Mouse (Mus musculus) hindbrain, embryonic 16.5 days (tissue): Measurements from ENCODE around the gene Slc11a1. TPM values are rescaled to one million over a fixed set of nuclear protein-coding genes. Genes with fewer than 3 reads are reported as not detected.
"Not testable (repeated sequence)": the region's sequence is repeated elsewhere in the genome, so short reads cannot be mapped to it uniquely, and the experiment has no call there.

Experiments used
- ATAC-seq: fragments of 200-750 bp; cut with Nextera tagmentation; 2 replicates; pipeline ENCODE4 v1.8.0; 2017; ENCODE audit warnings: moderate TSS enrichment, moderate library complexity
- H3K27ac ChIP-seq: fragments of 300-500 bp; sonication (generic); 2 replicates; pipeline ENCODE4 v1.5.1; 2014; ENCODE audit warnings: low read depth, mild to moderate bottlenecking, control low read depth, low read length, moderate library complexity
- H3K27me3 ChIP-seq: fragments of 300-500 bp; sonication (generic); replicated peaks from 2 replicates; pipeline ENCODE4 v1.6.1; 2014; ENCODE audit warnings: low read length; ENCODE audit not compliant: control insufficient read depth, insufficient read depth
- H3K36me3 ChIP-seq: fragments of 300-500 bp; sonication (generic); 2 replicates; pipeline ENCODE4 v1.6.1; 2014; ENCODE audit warnings: mild to moderate bottlenecking, low read length, moderate library complexity, mixed read lengths; ENCODE audit not compliant: control insufficient read depth, insufficient read depth
- H3K4me1 ChIP-seq: fragments of 300-500 bp; sonication (generic); 2 replicates; pipeline ENCODE4 v1.6.1; 2014; ENCODE audit warnings: low read depth, low read length; ENCODE audit not compliant: control insufficient read depth, insufficient read depth
- H3K4me2 ChIP-seq: fragments of 300-500 bp; sonication (generic); 2 replicates; pipeline ENCODE4 v1.6.1; 2014; ENCODE audit warnings: mild to moderate bottlenecking, low read length, control low read depth, moderate library complexity
- H3K4me3 ChIP-seq: fragments of 300-500 bp; sonication (generic); 2 replicates; pipeline ENCODE4 v1.5.1; 2014; ENCODE audit warnings: mild to moderate bottlenecking, low read length, control low read depth, moderate library complexity
- H3K9ac ChIP-seq: fragments of 300-500 bp; sonication (generic); 2 replicates; pipeline ENCODE4 v1.6.1; 2014; ENCODE audit warnings: low read depth, mild to moderate bottlenecking, control low read depth, low read length, moderate library complexity
- H3K9me3 ChIP-seq: fragments of 300-500 bp; sonication (generic); 2 replicates; pipeline ENCODE4 v1.6.1; 2014; ENCODE audit warnings: mild to moderate bottlenecking, low read length, moderate library complexity; ENCODE audit not compliant: control insufficient read depth
- WGBS: fragments of 180-500 bp; shearing (Covaris S2); extraction: QIAGEN DNeasy Blood & Tissue Kit; methylation state at CpG from one replicate; pipeline ENCODE4 v1.1.7; 2014; 5-methylcytosine and 5-hydroxymethylcytosine counted together
- polyA plus RNA-seq: library from polyadenylated mRNA; unstranded; fragments of >200 nt; fragmentation: Nextera tagmentation; extraction: Ambion mirVana; gene quantifications from 2 replicates; pipeline ENCODE4 v1.2.1, GENCODE M21; 2015

The Slc11a1 gene
- polyA plus RNA-seq, 1 experiment from 2014 or later, result 2.6 TPM

DNA sequence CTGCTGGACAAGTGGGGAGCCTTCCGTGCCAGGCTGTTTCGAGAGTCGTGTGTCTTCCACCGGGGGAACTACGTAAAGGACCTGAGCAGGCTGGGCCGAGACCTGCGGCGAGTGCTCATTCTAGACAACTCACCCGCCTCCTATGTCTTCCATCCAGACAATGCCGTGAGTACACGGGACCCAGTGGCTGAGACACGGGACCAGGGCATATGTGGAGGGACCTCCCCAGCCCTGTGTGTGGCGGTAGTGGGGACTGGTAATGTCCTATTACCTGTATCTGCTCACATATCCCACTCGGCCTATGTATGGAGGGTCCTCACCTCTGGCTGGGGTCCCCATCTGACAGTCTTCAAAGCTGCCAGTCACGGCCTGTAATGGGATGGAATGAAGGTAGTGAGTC, 19.9 kb downstream of the Slc11a1 start:
- H3K9me3 ChIP-seq, result no peaks in the 10 kb centered on the region
- peaks cover 18% of the 10 kb centered on the region for H3K4me1 ChIP-seq
- H3K4me3 ChIP-seq, result no peak overlapping the region
- 92% methylated on average over 15 of the region's 15 CpGs for WGBS
- H3K27me3 ChIP-seq, result peaks cover 3% of the 10 kb centered on the region; the same call in 1 of the 2 replicates
- H3K27ac ChIP-seq, result no peak overlapping the region
- no peak overlapping the region for H3K9ac ChIP-seq
- no peak for ATAC-seq
- no peak overlapping the region for H3K4me2 ChIP-seq
- peaks cover 7% of the 10 kb centered on the region for H3K36me3 ChIP-seq

DNA sequence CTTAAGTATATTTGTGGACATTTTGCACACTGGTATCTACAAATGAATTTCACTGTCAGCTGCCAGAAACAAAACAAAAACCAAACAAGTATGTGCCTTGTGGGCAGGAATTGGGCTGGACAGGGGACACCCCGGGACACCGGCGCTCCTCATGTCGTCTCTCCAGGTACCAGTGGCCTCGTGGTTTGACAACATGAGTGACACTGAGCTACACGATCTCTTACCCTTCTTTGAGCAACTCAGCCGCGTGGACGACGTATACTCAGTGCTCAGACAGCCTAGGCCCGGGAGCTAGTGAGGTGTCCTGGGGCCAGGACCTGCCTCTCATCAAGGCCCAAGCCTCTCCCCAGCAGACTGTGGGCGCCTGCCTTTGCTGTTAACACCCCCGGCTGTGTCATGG, 20.3 kb downstream of the Slc11a1 start:
- Histone ChIP-seq H3K4me2 (no peak overlapping the region), H3K4me1 (peaks cover 14% of the 10 kb centered on the region), H3K9me3 (no peaks in the 10 kb centered on the region), H3K9ac (no peak overlapping the region), H3K36me3 (peaks cover 7% of the 10 kb centered on the region), H3K27me3 (peaks cover 3% of the 10 kb centered on the region; the same call in 1 of the 2 replicates), H3K27ac (no peak overlapping the region), H3K4me3 (no peak overlapping the region)
- 89% methylated on average over 12 of the region's 13 CpGs for WGBS
- ATAC-seq, result no peak

DNA sequence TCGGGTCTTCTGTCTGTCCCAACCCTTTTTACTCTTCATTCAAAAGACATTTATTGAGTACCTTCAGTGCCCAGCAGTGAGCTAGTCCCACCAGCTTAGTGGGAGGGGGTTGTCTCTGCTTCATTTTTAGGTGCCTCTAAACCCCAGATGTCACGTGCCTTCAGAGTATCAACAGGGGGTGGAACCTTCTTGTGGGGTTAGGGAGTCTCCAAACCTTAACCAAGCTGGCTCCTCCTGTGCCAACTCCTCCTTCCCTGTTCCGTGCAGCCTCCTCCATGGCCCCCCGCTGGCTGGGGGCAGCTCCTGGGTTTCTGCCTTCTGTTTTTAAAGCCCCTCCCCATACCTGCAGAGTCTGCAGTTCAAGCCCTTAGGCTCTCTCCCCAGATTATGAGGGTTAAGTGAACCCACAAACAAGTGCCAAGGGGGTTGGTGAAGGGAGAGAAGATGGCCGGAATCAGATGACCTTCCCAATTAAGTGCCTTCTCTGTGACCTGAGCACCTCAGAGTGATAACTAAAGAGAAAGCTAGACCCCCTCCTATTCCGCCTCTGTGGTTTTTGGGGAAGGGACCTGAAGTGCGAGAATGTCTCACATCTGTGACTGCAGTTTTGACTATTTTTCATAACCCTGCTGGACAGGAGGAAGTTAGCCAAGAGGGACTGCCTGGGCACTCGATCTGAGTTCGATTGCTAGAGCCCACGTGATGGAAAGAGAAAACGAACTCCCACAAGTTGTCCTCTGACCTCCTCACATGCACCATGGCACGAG, 21.6 kb downstream of the Slc11a1 start:
- H3K27me3 ChIP-seq, H3K9me3 ChIP-seq, H3K36me3 ChIP-seq, ATAC-seq: not testable (repeated sequence)
- Histone ChIP-seq H3K4me2 (peak overlapping the region; percentile 92), H3K9ac (peak overlapping the region; percentile 63), H3K4me3 (peak overlapping the region; percentile 48), H3K4me1 (peaks cover 11% of the 10 kb centered on the region), H3K27ac (peak overlapping the region; percentile 40; the same call in 1 of the 2 replicates)
- WGBS, result 12% methylated on average over 11 of the region's 12 CpGs

DNA sequence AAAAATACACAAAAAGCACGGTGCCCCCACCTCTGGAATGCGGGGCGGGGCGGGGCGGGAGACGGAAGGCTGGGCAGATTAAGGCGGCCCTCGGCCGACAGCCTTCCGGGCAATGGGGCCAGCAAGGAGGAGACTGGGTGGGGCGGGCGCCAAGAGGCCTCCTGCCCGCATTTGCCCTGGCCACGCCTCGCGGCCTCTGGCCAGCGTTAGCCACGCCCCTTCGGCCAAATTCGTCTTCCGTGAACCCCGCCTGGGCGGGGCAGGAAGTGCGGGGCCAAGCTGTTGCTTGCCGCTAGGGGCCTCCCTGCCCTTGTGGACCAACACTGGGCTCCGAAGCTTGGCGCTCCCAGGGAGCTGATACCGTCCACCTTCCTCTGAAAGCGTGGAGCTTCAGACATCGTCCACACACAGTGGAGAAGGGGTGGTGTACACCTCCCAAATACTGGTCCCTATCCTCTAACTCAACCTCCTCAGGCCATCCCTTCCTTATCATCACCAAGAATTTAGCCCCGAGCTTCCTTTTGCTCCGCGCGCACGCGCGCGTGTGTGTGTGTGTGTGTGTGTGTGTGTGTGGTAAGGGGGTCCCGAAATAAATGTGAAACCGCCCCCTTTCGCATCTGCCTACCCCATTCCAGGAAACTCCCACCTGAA, 22.4 kb downstream of the Slc11a1 start:
- Histone ChIP-seq H3K36me3 (peaks cover 7% of the 10 kb centered on the region), H3K4me3 (peak overlapping the region; percentile 48), H3K27me3 (no peaks in the 10 kb centered on the region), H3K4me2 (peak overlapping the region; percentile 92), H3K9me3 (no peaks in the 10 kb centered on the region), H3K9ac (peak overlapping the region; percentile 63), H3K27ac (peak overlapping the region; percentile 69), H3K4me1 (peaks cover 7% of the 10 kb centered on the region)
- ATAC-seq, result peak; percentile 88
- WGBS, result under 1% methylated on average over 41 of the region's 41 CpGs

DNA sequence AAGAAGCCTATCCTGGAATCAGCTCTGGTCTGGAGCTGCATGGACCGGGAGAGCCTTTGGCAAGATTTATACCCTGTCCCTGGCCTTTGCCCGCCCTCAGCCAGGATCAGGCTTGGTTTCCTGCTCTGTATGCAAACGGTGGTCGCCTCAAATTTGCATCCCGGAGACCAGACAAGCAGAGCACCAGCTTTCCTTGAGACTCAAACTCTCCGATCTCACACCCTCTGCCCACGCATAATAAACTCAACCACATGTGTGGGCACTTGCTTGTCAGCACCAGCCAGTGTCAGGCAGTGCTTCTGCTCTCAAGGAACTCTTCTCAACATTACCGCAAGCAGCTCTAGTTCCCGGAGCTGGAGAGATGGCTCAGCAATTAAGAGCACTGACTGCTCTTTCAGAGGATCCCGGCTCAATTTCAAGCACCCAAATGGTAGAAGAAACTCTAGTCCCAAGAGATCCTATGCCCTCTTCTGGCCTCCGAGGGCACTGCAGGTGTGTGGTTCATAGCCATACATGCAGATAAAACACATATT, 23.0 kb downstream of the Slc11a1 start:
- Histone ChIP-seq H3K27ac (peak overlapping the region; percentile 69), H3K4me2 (peak overlapping the region; percentile 92), H3K27me3 (no peaks in the 10 kb centered on the region), H3K4me1 (peaks cover under 1% of the 10 kb centered on the region), H3K9me3 (no peaks in the 10 kb centered on the region), H3K9ac (peak overlapping the region; percentile 63), H3K4me3 (peak overlapping the region; percentile 48), H3K36me3 (peaks cover 7% of the 10 kb centered on the region)
- 3% methylated on average over 11 of the region's 11 CpGs for WGBS
- ATAC-seq, result peak; percentile 21

DNA sequence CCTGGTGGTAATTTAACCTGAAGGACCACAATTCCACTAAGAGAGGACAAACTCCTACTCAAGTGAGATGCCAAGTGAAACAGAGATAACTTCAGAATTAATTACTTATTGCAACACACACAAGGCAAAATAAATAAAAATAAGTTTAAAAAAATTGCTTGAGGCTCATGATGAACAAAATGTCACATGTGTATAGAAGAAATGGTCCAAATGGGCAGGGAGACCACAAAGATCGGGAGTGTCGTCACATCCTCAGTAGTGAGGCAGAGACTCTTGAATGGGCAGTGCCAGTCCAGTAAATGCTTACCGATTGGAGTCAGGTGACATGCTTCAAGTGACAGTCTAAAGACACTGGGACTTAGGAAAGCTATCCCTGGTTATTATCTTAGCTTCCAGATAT, 25.5 kb downstream of the Slc11a1 start:
- Histone ChIP-seq H3K36me3 (no peaks in the 10 kb centered on the region), H3K4me2 (no peak overlapping the region), H3K27ac (no peak overlapping the region), H3K27me3 (no peaks in the 10 kb centered on the region), H3K4me3 (no peak overlapping the region), H3K9ac (no peak overlapping the region), H3K9me3 (no peaks in the 10 kb centered on the region), H3K4me1 (no peaks in the 10 kb centered on the region)
- no peak for ATAC-seq
- WGBS, result 83% methylated on average over 3 of the region's 3 CpGs

DNA sequence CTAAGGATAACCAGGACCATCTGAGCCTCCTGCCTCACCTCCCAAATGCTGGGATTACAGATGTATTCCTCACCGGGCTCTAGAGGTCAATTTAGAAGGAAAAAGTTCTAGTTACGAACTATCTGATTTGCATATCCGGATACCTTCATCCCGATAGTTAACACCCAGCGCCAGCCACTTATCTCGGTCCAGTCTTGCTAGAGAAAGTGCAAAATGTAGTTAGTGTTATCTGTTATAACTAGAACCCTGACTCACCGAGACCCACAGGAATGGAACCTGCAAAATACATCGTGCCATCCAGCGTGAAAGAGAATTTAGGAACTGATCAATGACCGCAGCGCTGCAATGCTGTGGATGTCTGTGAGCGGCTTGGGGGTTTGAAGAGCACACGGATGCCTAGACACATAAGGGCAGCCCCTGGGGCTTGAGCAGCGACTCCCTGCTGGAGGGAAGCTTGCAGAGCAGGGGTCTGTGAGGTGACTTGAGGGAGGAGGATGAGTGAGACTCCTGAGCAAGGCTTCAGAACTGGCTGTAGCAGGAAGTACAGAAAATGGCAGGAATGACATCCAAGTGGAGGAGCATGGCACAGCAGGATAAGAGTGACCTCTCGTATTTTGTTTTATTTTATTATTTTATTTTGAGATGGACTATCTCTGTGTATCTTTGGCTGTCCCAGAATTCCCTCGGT, 26.2 kb downstream of the Slc11a1 start:
- Histone ChIP-seq H3K36me3 (no peaks in the 10 kb centered on the region), H3K4me1 (no peaks in the 10 kb centered on the region), H3K9ac (no peak overlapping the region), H3K4me2 (no peak overlapping the region), H3K27me3 (no peaks in the 10 kb centered on the region), H3K27ac (no peak overlapping the region), H3K9me3 (no peaks in the 10 kb centered on the region), H3K4me3 (no peak overlapping the region)
- ATAC-seq, result no peak
- WGBS, result 59% methylated on average over 16 of the region's 16 CpGs

DNA sequence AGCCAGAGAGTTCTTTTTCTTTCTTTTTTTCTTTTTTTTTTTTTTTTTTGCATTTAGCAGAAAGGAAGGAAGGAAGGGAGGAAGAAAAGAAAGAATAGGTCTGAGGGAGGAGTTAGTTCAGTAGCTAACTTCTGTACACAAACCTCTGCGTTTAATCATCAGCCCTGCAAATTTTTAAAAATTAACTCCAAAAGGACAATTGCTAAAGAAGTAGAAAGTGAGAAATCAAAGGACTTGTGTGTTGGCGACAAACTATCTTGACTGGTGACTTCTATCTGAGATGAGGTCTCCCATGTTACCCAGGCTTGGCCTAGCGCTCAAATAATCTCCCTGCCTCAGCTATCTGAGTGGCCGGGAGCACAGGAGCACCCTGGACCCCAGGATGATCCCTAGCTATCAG, 29.2 kb downstream of the Slc11a1 start:
- Histone ChIP-seq H3K4me2 (no peak overlapping the region), H3K36me3 (no peaks in the 10 kb centered on the region), H3K4me1 (no peaks in the 10 kb centered on the region), H3K27me3 (no peaks in the 10 kb centered on the region), H3K4me3 (no peak overlapping the region), H3K9ac (no peak overlapping the region), H3K9me3 (no peaks in the 10 kb centered on the region), H3K27ac (no peak overlapping the region)
- no peak for ATAC-seq
- 93% methylated on average over 4 of the region's 4 CpGs for WGBS
